Mouse (Mus musculus) gastrocnemius, postnatal 36 days (tissue): Measurements from ENCODE around the gene Rgcc. TPM values are rescaled to one million over a fixed set of nuclear protein-coding genes. Genes with fewer than 3 reads are reported as not detected.

ENCODE experiments used
- DNase-seq, 2 experiments: peaks; one replicate each; pipeline ENCODE4 v3.0.0; 2022
- intact Hi-C: fragments of 180-260 bp; cut with DNase I; formaldehyde crosslinking; loops from one replicate; pipeline ENCODE4 v1.15.1; 2025
- total RNA-seq, 2 experiments: library from RNA; stranded (reverse); gene quantifications; 2 replicates each; pipeline ENCODE4 v1.2.3; 2021

The Rgcc gene
- total RNA-seq, 2 experiments from 2014 or later = 36.2 to 47.3 TPM

- intact Hi-C loops = no loop called here
- no peak for DNase-seq
Observed at GRCm38 (mm10) chr14:79304873-79305464, 3.5 kb upstream of the Rgcc start.

- DNase-seq = no peak
- intact Hi-C loops = no loop called here
Observed at GRCm38 (mm10) chr14:79303150-79303549, 1.7 kb upstream of the Rgcc start.

- intact Hi-C loops = loop anchor here (2.0 kb wide), 1 partner anchor 176 kb away; no protein-coding TSS in a partner anchor
- DNase-seq = no peak
Observed at GRCm38 (mm10) chr14:79300641-79301350, 649 bp downstream of the Rgcc start.

GRCm38 (mm10) chr14:79299796-79300195 is 1.6 kb downstream of the Rgcc start:
- DNase-seq = no peak
- intact Hi-C loops = loop anchor here (2.0 kb wide), 1 partner anchor 175 kb away; no protein-coding TSS in a partner anchor

- intact Hi-C loops = no loop called here
Observed at GRCm38 (mm10) chr14:79299230-79299629, 2.2 kb downstream of the Rgcc start.

GRCm38 (mm10) chr14:79298314-79298992 is 3.0 kb downstream of the Rgcc start:
- intact Hi-C loops = no loop called here
- no peak for DNase-seq

More at GRCm38 (mm10) chr14:79299230-79299629, 2.2 kb downstream of the Rgcc start:
- DNase-seq = no peak

- intact Hi-C loops = no loop called here
- no peak for DNase-seq
Observed at GRCm38 (mm10) chr14:79296836-79297235, 4.6 kb downstream of the Rgcc start.

- intact Hi-C loops = no loop called here
- no peak for DNase-seq
Observed at GRCm38 (mm10) chr14:79296201-79296600, 5.2 kb downstream of the Rgcc start.

GRCm38 (mm10) chr14:79295579-79295978 is 5.9 kb downstream of the Rgcc start:
- intact Hi-C loops = no loop called here

GRCm38 (mm10) chr14:79294950-79295349 is 6.5 kb downstream of the Rgcc start:
- no peak for DNase-seq

More at GRCm38 (mm10) chr14:79295579-79295978, 5.9 kb downstream of the Rgcc start:
- DNase-seq = no peak

GRCm38 (mm10) chr14:79294051-79294814 is 7.2 kb downstream of the Rgcc start:
- intact Hi-C loops = no loop called here
- DNase-seq = no peak

More at GRCm38 (mm10) chr14:79294950-79295349, 6.5 kb downstream of the Rgcc start:
- intact Hi-C loops = no loop called here

GRCm38 (mm10) chr14:79293119-79293780 is 8.2 kb downstream of the Rgcc start:
- DNase-seq = no peak
- intact Hi-C loops = no loop called here

- intact Hi-C loops = no loop called here
Observed at GRCm38 (mm10) chr14:79291629-79292028, 9.8 kb downstream of the Rgcc start.

GRCm38 (mm10) chr14:79290683-79291425 is 10.6 kb downstream of the Rgcc start:
- intact Hi-C loops = no loop called here
- no peak for DNase-seq

More at GRCm38 (mm10) chr14:79291629-79292028, 9.8 kb downstream of the Rgcc start:
- no peak for DNase-seq

- intact Hi-C loops = no loop called here
- DNase-seq = no peak
Observed at GRCm38 (mm10) chr14:79289909-79290308, 11.5 kb downstream of the Rgcc start.

- no peak for DNase-seq
- intact Hi-C loops = no loop called here
Observed at GRCm38 (mm10) chr14:79288280-79288679, 13.2 kb downstream of the Rgcc start.

GRCm38 (mm10) chr14:79287251-79287863 is 14.1 kb downstream of the Rgcc start:
- intact Hi-C loops = no loop called here
- no peak for DNase-seq

GRCm38 (mm10) chr14:79285549-79285948 is 15.9 kb downstream of the Rgcc start:
- intact Hi-C loops = no loop called here
- no peak for DNase-seq

GRCm38 (mm10) chr14:79284616-79285015 is 16.8 kb downstream of the Rgcc start:
- no peak for DNase-seq
- intact Hi-C loops = no loop called here
